Mouse (Mus musculus) kidney, postnatal 36 days (tissue): ENCODE results near the gene Ppp1r26.
A peak's percentile ranks its signal among the peaks of the same experiment; 100 is the strongest.
"Not testable (repeated sequence)": the region's sequence is repeated elsewhere in the genome, so short reads cannot be mapped to it uniquely, and the experiment has no call there.

Experiments
- DNase-seq, 2 experiments: peaks; one replicate each; pipeline ENCODE4 v3.0.0; 2021 to 2022; ENCODE audit warnings: mixed read lengths in 2 of 2

Gene Ppp1r26

DNA sequence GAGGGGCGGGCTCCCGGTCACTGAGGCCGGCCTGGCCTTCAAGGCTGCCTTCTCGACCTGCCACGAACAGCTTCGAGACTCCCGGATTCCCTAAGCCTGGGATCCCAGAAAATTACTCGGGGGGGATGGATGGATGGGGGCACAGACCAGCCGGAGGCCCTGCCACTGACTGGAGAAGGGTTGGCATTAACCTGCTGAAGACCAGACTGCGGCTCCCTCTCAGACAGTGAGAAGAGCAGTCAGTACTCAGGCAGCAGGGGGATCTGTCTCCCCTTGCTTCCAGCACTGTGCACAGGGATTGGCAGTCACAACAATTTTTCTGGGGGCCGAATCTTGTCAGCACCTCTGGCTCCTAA is 693 bp downstream of the Ppp1r26 start:
- no peak for DNase-seq

DNA sequence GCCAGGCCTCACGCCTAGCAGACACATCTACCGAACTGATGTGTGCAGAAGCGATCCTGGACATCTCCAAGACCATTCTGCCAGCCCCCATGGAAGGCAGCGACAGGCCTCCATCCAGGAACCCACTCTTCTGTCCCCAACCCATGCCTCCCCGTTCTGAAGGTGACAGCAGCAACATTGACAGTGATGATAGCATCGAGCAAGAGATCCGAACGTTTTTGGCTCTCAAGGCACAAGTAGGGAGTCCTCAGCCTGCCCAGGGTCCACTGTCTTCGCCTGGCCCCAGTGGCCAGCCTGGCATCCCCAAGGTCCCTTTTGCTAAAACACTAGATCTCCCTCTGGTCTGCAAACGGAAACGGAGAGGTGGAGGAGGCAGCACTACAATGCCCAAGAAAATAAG is 5.1 kb downstream of the Ppp1r26 start:
- DNase-seq, result no peak

DNA sequence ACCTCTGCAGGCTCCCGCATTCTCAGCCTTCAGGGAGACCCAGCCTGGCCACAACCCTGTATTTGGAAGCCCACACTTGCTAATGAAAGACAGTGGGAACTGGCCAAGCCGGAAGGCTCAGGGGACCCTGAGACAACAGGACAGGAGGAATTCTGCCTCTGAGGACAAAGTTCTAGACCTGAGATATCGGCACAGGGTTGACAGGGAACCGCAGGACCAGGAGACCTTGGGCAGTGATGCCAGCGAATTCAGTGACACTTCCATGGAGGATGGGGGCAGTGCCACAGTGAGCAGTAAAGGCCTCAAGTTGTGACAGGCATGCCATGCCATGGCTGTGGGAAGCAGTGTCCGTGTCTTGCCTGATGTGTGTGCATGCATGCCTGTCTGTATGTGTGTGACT is 6.9 kb downstream of the Ppp1r26 start:
- no peak for DNase-seq

GRCm38 (mm10) chr2:28456616-28457015 is 10.0 kb downstream of the Ppp1r26 start:
- DNase-seq, result no peak

- peak; percentile 79 to 87 for DNase-seq
These were observed 17.3 kb downstream of the Ppp1r26 start for GRCm38 (mm10) chr2:28463919-28464318.

- no peak for DNase-seq
These were observed 18.3 kb downstream of the Ppp1r26 start for GRCm38 (mm10) chr2:28464919-28465318.

GRCm38 (mm10) chr2:28465836-28466518 is 19.4 kb downstream of the Ppp1r26 start, which contains the start of gene 1700007K13Rik:
Gene 1700007K13Rik (minus strand): TSS chr2:28466332.
- peak; percentile 89 for DNase-seq

DNA sequence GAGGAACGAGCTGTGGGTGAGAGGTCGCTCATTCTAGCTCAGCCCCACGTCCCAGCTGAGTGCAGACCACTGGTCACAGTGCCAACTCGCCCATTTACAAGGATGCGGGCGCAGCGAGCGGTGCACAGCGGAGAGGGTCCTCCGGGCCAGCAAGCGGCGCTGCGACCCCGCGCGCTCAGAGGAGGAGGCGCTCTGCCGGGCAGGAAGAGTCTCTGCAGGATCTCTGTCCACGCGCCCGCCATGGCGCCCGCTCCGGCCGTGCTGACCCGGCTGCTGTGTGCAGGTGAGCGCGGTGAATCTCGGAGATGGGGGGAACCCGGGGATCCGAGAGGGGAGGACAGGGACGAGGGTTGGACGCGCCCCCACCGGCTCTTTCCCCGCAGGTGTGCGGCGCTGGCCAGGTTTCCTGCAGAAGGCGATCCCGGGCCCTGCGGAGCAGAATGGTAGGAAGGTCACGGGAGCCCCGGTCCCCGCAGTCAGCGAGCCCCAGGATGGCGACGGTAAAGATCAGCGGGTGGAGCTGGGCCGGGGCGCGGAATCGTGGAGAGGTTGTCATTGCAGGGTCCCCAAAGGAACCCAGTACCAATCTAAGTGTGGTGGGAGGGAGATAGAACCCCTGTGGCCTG is 21.4 kb downstream of the Ppp1r26 start, which contains the start of gene Mrps2:
Gene Mrps2, plus strand, starts transcription at position 207 of the 626 bp plus-strand sequence.
- peak; percentile 84 to 93 for DNase-seq

GRCm38 (mm10) chr2:28468486-28469225 is 22.1 kb downstream of the Ppp1r26 start:
- DNase-seq, result no peak

DNA sequence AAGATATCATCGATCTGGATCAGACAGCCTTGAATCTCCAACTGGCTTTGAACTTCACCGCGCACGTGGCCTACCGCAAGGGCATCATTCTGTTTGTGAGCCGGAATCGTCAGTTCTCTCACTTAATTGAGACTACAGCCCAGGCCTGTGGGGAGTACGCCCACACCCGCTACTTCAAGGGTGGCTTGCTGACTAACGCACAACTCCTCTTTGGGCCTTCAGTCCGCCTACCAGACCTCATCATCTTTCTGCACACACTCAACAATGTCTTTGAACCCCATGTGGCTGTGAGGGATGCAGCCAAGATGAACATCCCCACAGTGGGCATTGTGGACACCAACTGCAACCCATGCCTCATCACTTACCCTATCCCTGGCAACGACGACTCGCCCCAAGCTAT is 22.9 kb downstream of the Ppp1r26 start:
- no peak for DNase-seq

DNA sequence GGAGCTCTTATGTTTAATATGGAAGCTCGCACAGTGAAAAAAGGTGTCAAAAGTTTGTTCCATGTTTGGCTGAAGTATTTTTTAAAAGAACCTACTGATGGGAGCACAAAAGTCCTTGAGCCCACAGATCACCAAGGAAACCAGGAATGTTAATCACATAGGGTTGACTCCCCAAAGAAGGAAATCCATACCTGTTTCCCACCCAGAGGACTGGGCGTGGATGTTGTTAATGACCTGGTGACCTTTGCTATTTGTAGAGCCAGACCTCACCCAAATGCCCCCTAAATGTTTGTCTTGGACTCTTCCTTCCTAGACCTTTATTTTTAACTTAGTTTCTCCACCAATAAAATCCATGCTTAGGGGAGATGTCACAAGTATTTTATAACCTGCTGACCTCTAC is 24.0 kb downstream of the Ppp1r26 start:
- no peak for DNase-seq

- DNase-seq, result not testable (repeated sequence)
These were observed 25.4 kb downstream of the Ppp1r26 start for GRCm38 (mm10) chr2:28472011-28472410.

DNA sequence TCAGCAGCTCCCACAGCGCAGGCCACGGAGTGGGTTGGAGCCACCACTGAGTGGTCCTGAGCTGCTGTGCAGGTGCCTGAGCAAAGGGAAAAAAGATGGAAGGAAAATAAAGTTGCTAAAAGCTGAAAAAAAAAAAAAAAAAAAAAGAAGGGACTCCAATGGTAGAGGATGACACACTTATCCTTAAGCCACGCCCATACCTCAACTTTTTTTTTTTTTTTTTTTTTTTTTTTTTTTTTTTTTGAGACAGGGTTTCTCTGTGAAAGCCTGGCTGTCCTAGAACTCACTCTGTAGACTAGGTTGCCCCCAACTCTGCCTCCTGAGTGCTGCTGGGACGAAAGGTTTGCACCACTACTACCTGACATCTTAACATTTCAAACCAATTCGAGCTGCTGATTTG is 31.4 kb downstream of the Ppp1r26 start:
- not testable (repeated sequence) for DNase-seq

DNA sequence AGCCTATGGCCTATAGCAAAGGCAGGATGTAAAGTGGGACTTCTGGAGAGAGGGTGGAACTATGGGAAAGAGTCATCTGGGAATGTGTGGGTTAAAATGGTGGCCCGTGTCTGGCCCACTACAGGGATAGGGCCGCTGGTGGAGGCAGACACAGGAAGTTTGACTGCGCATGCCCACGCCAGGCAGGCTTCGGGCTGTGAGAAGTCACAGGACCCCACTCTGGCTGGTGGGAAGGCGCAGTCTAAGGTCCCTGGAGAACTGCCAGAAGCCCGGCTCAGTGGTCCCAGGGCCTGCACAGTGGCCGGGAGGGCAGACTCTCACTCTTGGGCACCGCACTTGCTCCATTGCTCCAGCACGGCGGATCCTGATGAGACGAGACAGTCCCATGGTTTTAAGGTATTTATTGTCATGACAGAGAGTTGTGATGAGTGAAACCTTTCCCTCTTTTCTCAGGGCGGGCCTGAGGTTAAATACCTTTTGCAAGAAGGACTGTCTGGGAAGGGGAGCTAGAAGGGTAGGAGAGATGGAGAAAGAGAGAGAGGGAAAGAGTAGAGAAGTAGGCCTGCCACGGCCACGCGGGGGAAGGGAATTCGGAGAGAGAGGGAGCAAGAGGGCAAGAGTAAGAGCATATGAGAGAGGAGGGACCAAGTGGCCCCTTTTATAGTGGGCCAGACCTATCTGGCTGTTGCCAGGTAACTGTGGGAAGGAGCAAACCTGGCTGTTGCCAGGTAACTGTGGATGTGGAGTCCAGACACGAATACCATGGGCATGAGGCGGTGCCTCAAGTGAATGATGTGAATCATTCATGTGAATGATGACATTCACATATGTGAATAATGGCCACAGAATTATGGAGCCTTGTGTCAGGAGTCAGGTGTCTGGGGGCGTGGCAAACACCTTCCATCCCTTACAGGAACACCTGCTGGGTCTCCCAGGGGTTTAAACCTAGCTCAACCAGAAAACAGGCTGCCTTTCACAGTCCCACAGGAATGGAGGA is 32.9 kb downstream of the Ppp1r26 start:
- DNase-seq, result no peak

DNA sequence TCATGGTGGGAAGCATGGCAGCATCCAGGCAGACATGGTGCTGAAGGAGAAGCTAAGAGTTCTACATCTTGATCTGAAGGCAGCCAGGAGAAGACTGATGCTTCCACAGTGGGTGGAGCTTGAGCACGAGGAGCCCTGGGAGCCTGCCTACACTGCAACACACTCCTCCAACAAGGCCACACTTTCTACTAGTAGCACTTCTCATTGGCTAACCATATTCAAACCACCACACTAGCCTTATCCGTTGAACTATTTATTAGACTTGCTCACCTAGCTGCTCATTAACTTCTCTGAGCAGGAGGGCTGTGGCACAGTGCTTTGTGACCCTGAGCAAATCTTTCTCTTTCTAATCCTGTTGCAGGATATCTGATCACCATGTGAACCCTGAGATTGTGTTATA is 37.3 kb downstream of the Ppp1r26 start:
- peak; percentile 56 to 67 for DNase-seq

DNA sequence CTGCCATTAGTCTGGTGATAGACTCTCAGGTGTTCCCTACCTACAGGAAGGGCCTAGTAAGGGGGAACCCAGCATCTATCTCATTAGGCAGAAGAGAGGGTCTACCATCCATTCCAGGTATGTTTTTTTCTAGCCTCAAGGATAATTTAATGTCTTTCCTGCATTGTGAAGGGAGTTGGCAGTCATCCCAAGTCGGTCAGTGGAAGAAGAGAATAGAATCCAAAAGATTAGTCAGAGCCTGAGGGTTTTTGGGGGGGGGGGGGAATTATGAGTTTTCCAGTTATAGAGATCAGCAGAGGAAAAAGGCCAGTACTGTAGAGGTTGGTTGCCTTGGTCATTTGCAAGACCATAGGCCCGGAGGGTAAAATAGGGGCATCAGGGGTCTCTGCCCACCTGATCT is 47.9 kb downstream of the Ppp1r26 start:
- no peak for DNase-seq

DNA sequence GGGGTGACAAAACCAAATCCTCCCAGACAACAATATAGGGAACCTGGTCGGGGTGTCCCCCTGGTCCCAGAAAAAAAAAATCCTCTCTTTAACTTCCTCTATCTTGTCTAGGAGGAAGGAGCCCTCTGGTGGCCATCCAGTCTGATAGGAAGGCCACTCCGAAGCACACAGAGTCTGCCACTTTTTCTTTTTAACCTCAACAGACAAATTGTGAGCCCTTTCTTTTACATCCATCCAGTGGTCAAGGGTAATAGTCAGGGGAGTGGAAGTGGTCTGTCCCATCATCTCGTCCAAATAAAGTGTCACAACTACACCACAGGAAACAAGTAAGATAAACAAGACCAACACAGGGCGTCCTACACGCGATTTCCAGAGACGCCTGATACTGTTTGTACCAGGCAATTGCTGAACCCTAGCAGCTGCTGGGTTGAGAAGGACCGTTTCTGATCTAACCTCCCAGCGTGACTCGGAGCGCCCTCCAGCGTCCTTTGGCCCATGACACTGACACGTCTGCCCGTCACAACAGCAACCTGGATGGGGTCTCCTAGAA is 48.7 kb downstream of the Ppp1r26 start:
- DNase-seq, result peak; percentile 32 to 70

DNA sequence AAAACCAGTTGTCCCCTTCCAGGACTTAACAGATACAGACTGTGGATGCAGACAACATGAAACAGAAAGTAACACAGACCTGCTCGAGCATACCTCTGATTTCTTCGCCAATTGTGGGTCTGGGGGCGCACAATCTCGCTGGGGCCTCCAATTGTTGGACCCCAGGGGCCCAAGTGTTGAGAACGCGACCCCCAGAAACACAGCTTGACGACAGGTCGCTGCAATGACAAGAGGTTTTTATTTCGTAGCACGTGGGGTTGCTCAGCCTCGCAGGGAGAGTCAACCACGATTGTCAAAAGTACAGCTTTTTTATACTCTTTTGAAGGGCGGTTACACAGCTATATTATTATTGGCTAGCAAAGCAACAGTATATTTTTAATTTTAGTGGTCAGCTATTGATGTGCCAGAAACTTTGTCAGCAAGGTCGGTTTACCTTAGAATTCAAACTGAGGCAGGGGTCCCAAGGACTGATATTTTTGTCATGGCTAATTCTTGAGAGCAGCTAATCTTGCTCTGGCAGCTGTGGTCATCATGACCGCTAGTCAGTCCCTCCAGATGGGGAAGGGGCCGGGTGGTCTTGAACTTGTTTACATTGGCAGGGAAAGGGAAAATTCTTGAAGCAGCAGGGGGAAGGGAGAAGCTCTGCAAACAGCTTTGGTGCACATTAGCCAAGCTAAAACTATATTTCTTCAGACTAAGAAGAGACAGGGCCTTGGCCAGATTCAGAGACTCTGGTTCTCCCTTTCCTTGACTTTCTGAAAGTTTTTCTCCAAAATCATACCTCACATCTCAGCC is 49.4 kb downstream of the Ppp1r26 start:
- no peak for DNase-seq

GRCm38 (mm10) chr2:28496671-28497070 is 50.1 kb downstream of the Ppp1r26 start, which contains the start of gene Gbgt1:
Gene Gbgt1 (plus strand): TSS chr2:28496891.
- peak in 1 of 2 experiments; percentile 25 for DNase-seq

- no peak for DNase-seq
These were observed 51.0 kb downstream of the Ppp1r26 start for GRCm38 (mm10) chr2:28497561-28497960.

- DNase-seq, result no peak
These were observed 51.8 kb downstream of the Ppp1r26 start for GRCm38 (mm10) chr2:28498431-28498830.
